Mouse (Mus musculus) liver, postnatal 0 days (tissue): Measurements from ENCODE around the gene Pcbp4. TPM values are rescaled to one million over a fixed set of nuclear protein-coding genes. Genes with fewer than 3 reads are reported as not detected.

Experiments
- ATAC-seq: fragments of 200-750 bp; cut with Nextera tagmentation; 2 replicates; pipeline ENCODE4 v1.8.0; 2017; ENCODE audit warnings: mild to moderate bottlenecking, moderate library complexity
- DNase-seq: peaks from one replicate; pipeline ENCODE4 v3.0.0-alpha.2; 2016
- H3K27ac ChIP-seq: fragments of 300-500 bp; sonication (generic); 2 replicates; pipeline ENCODE4 v1.5.1; 2014; ENCODE audit warnings: antibody characterized with exemption, moderate library complexity, mild to moderate bottlenecking, low read depth
- H3K27me3 ChIP-seq: fragments of 300-500 bp; sonication (generic); 2 replicates; pipeline ENCODE4 v1.6.1; 2014; ENCODE audit warnings: low read length, control low read depth, mixed read lengths; ENCODE audit not compliant: insufficient read depth
- H3K36me3 ChIP-seq: fragments of 300-500 bp; sonication (generic); replicated peaks from 2 replicates; pipeline ENCODE4 v1.6.1; 2014; ENCODE audit warnings: mild to moderate bottlenecking, control low read depth, low read length, moderate library complexity, mixed read lengths; ENCODE audit not compliant: insufficient read depth
- H3K4me1 ChIP-seq: fragments of 300-500 bp; sonication (generic); 2 replicates; pipeline ENCODE4 v1.6.1; 2014; ENCODE audit warnings: antibody characterized with exemption, mild to moderate bottlenecking, control low read depth; ENCODE audit not compliant: insufficient read depth
- H3K4me2 ChIP-seq: fragments of 300-500 bp; sonication (generic); 2 replicates; pipeline ENCODE4 v1.6.1; 2014; ENCODE audit warnings: low read depth, mild to moderate bottlenecking, low read length, moderate library complexity, mixed read lengths
- H3K4me3 ChIP-seq: fragments of 300-500 bp; sonication (generic); 2 replicates; pipeline ENCODE4 v1.5.1; 2014; ENCODE audit warnings: low read depth, low read length
- H3K9ac ChIP-seq: fragments of 300-500 bp; sonication (generic); replicated peaks from 2 replicates; pipeline ENCODE4 v1.6.1; 2014; ENCODE audit warnings: mild to moderate bottlenecking, moderate library complexity
- H3K9me3 ChIP-seq: fragments of 300-500 bp; sonication (generic); 2 replicates; pipeline ENCODE4 v1.6.1; 2016; ENCODE audit warnings: mild to moderate bottlenecking, control low read depth, low read length, mixed read lengths
- CTCF ChIP-seq: sonication (generic); IDR thresholded peaks from 2 replicates; pipeline ENCODE4 v1.5.1; 2016; ENCODE audit warnings: antibody characterized with exemption, low read depth
- EP300 ChIP-seq: IDR thresholded peaks from 2 replicates; pipeline ENCODE4 v1.6.1; 2016; ENCODE audit warnings: antibody characterized with exemption, low read depth, mild to moderate bottlenecking
- WGBS: fragments of 180-500 bp; shearing (Covaris S2); extraction: QIAGEN DNeasy Blood & Tissue Kit; methylation state at CpG from one replicate; pipeline ENCODE4 v1.1.7; 2014; ENCODE audit not compliant: insufficient replicate concordance; 5-methylcytosine and 5-hydroxymethylcytosine counted together
- polyA plus RNA-seq: library from polyadenylated mRNA; unstranded; fragments of >200 nt; fragmentation: Nextera tagmentation; extraction: Ambion mirVana; gene quantifications from 2 replicates; pipeline ENCODE4 v1.2.1, GENCODE M21; 2015

Gene Pcbp4
- polyA plus RNA-seq, 1 experiment from 2014 or later = 4.9 TPM

DNA sequence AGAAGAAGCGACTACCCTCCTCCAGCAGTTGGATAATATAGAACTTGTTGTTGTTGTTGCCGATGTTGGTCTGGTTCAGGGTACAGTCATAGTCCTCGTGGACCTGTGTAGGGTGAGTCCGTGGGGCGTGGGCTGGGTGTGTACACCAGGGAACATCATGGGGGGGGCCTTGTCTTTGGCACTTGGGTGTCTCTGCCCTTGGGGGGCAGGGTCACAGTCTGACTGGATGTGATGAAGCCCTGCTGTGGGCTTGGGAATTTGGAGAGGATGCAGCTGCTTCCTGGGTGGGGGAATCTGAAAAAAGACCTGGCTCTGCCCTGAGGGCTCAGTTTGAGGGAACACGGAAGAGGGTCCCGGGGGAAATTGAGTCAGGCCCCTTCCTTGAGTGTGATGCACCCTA, 22.0 kb downstream of the Pcbp4 start:
- no peak overlapping the region for H3K4me2 ChIP-seq
- no peak overlapping the region for H3K27ac ChIP-seq
- H3K4me1 ChIP-seq = peaks cover 20% of the 10 kb centered on the region
- ATAC-seq (no peak), DNase-seq (no peak)
- H3K4me3 ChIP-seq = no peak overlapping the region
- 57% methylated on average over 7 of the region's 7 CpGs for WGBS
- no peaks in the 10 kb centered on the region for H3K27me3 ChIP-seq
- TF ChIP-seq EP300 (no peak), CTCF (no peak)
- 0 out of 2 replicates have a peak, but pooled peaks cover under 1% of the 10 kb centered on the region for H3K36me3 ChIP-seq
- peak overlapping the region; percentile 21; the same call in 1 of the 2 replicates for H3K9ac ChIP-seq
- no peaks in the 10 kb centered on the region for H3K9me3 ChIP-seq

DNA sequence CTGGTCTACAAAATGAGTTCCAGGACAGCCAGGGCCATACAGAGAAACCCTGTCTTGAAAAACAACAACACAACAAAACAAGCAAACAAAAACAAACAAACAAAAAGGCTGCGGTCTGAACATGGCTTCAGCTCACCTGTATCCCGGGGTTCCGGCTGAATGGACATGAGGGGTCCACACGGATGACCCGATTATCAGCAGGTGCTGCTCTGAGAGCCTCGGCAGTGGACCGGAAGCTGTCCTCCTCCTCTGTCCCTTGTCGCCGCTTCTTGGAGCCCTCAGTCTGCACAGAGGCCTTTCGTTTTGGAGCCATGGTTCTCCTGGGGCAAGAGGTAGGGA, 22.5 kb downstream of the Pcbp4 start, which contains the start of gene Rrp9:
Gene Rrp9 (plus strand): TSS at position 301 of the 339 bp plus-strand sequence.
- DNase-seq (no peak), ATAC-seq (no peak)
- Histone ChIP-seq H3K4me1 (peaks cover 20% of the 10 kb centered on the region), H3K4me2 (peak within 1 kb of the TSS; percentile 98), H3K4me3 (peak within 1 kb of the TSS; percentile 25), H3K27ac (peak within 1 kb of the TSS; percentile 64), H3K9me3 (no peaks in the 10 kb centered on the region), H3K9ac (peak within 1 kb of the TSS; percentile 39), H3K27me3 (no peaks in the 10 kb centered on the region), H3K36me3 (peaks cover 6% of the 10 kb centered on the region; the same call in 1 of the 2 replicates)
- TF ChIP-seq CTCF (no peak), EP300 (no peak)
- 74% methylated on average over 10 of the region's 10 CpGs for WGBS

DNA sequence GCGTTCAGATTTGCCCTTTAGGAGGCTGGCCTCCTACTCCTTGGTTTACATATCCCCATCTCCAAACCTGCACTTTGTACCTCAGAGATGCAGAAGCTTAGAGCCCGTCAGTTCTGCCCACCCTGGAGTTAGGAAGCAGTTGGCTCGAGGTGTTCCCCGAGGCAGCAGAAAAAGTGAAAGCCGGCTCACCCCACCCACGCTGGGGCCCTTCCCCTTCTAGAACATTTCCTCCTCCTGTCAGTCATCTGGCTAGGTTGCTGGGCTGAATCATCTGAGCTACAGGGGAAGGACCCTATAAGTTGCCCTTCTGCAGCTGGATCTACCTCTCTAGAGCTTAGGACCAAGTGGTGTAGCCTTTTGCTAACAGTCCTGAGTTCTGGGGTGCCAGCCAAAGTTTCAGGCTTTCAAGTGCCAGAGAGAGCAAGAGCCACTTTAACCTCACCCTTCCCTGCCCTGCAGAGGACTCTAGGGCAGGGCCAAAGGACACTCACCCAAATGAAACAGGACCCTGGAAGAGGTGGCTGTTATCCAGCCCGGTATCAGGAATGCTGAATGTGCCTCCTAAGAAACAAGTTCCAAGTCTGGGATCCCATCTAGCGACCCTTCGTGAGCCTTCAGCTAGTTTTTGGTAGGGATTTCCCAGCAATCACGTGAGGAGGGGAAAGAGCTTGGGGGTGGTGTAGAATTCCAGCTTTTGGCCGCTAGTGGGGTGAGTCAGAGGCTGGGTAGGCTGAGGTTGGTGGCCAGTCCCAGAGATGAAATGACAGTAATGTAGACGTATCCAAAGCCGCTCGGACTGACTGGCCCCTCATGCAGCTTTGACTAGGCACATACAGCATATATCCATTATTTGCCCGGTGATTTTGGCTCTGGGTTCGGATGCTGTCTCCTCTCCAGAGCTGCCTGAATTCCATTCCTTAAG, 23.2 kb downstream of the Pcbp4 start:
- peak overlapping the region; percentile 64 for H3K27ac ChIP-seq
- no peaks in the 10 kb centered on the region for H3K9me3 ChIP-seq
- no peaks in the 10 kb centered on the region for H3K27me3 ChIP-seq
- peak overlapping the region; percentile 25 for H3K4me3 ChIP-seq
- ATAC-seq = peak; percentile 29; the same call in 1 of the 2 replicates
- peak overlapping the region; percentile 39 for H3K9ac ChIP-seq
- peaks cover 9% of the 10 kb centered on the region; the same call in 1 of the 2 replicates for H3K36me3 ChIP-seq
- WGBS = 13% methylated on average over 16 of the region's 16 CpGs
- peaks cover 20% of the 10 kb centered on the region for H3K4me1 ChIP-seq
- TF ChIP-seq EP300 = no peak
- no peak for TF ChIP-seq CTCF
- H3K4me2 ChIP-seq = peak overlapping the region; percentile 98
- DNase-seq = peak; percentile 48

DNA sequence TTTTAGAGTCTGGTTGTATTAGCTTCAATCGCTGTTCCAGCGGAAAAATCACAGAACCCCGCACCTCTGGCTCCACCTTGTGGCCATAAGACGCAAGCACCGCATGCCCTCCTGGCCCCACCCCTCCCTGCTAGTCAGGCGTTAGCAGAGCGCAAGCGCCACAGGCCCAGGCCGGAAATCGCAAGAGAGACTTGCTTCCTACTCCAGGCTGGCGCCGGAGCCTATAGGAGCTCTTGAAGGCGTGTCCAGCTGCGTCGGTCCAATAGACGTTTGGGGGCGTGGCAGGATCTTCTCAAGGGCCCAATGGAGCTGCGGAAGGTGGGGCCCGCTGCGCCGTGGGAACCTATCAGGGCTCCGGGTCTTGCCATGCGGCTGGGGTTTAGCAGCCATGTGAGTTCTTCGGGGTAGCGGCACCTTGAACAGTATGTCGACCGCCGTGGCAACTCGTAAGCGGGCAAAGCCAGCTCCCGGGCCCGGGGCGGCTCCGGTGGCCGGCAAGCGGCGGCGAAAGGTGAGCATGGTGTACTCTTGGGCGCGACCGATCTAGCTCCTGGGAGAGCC, 23.9 kb downstream of the Pcbp4 start, which contains the start of gene Parp3:
Gene Parp3 (minus strand): TSS at position 26 of the 561 bp plus-strand sequence.
- Histone ChIP-seq H3K4me1 (peaks cover 20% of the 10 kb centered on the region), H3K36me3 (peaks cover 15% of the 10 kb centered on the region; the same call in 1 of the 2 replicates), H3K4me2 (peak within 1 kb of the TSS; percentile 98), H3K9me3 (no peaks in the 10 kb centered on the region), H3K4me3 (peak within 1 kb of the TSS; percentile 61), H3K27ac (peak within 1 kb of the TSS; percentile 65), H3K27me3 (no peaks in the 10 kb centered on the region), H3K9ac (peak within 1 kb of the TSS; percentile 68)
- peak; percentile 98 for ATAC-seq
- peak; percentile 98 for DNase-seq
- TF ChIP-seq CTCF (peak; percentile 98), EP300 (no peak)
- under 1% methylated on average over 41 of the region's 41 CpGs for WGBS

DNA sequence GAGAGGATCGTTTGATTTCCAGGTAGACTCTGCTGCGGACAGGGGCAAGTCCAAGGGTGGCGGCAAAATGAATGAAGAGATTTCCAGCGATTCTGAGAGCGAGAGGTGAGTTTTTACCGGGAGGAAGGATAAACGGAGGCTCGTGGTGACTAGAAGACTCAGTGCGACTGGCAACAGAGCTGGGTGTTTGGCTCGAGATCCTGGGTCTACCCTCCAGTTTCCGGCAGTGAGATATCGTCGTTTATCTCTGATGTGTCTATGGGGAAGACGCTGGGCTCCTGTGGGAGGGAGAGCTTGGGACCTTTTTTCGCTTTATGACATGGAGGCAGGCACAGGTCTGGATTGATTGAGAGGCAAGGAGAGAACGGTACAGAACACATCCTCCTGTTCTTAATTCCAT, 24.6 kb downstream of the Pcbp4 start:
- Histone ChIP-seq H3K9ac (peak overlapping the region; percentile 68), H3K4me3 (peak overlapping the region; percentile 61), H3K4me2 (peak overlapping the region; percentile 98), H3K9me3 (no peaks in the 10 kb centered on the region), H3K27ac (peak overlapping the region; percentile 65), H3K27me3 (no peaks in the 10 kb centered on the region), H3K4me1 (peaks cover 20% of the 10 kb centered on the region), H3K36me3 (peaks cover 16% of the 10 kb centered on the region)
- ATAC-seq (no peak), DNase-seq (no peak)
- WGBS = 2% methylated on average over 16 of the region's 16 CpGs
- TF ChIP-seq CTCF (no peak), EP300 (no peak)

DNA sequence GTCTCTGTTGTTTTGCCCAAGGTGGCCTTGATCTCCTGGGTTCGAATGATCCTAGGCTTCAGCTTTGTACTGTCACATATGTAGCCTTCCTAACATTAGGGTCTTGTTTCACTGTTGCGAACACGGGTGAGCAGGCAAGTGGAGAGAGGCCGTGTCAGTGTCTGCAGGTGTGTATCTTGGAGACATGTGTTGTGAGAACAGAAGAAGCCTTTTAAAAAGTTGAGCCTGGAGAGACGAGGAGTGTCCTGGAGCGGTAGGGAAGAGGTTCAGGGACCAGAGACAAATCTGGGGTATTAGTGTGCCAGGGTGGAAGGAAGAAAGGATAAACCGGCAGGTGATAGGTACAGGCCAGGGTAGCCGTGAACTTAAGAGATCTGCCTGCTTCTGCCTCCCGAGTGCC, 25.0 kb downstream of the Pcbp4 start:
- DNase-seq = no peak
- ATAC-seq = no peak
- Histone ChIP-seq H3K27me3 (no peaks in the 10 kb centered on the region), H3K4me2 (peak overlapping the region; percentile 98), H3K4me1 (peaks cover 20% of the 10 kb centered on the region), H3K27ac (no peak overlapping the region), H3K9ac (peak overlapping the region; percentile 68), H3K36me3 (peaks cover 20% of the 10 kb centered on the region), H3K9me3 (no peaks in the 10 kb centered on the region), H3K4me3 (peak overlapping the region; percentile 61)
- TF ChIP-seq CTCF = no peak
- TF ChIP-seq EP300 = no peak
- WGBS = 71% methylated on average over 9 of the region's 9 CpGs
